Mouse (Mus musculus) ES-Bruce4 (cell line): Measurements from ENCODE around the gene Nt5e.

ENCODE experiments used
- CTCF ChIP-seq: IDR thresholded peaks from one replicate; pipeline ENCODE4 v1.8.1; 2011; ENCODE audit warnings: low read depth, low read length
- EP300 ChIP-seq: IDR thresholded peaks from 2 replicates; pipeline ENCODE4 v1.6.1; 2011; ENCODE audit warnings: low read depth, low read length; ENCODE audit not compliant: insufficient read depth
- POLR2A ChIP-seq: IDR thresholded peaks from one replicate; pipeline ENCODE4 v1.8.1; 2011; ENCODE audit warnings: low read length; ENCODE audit not compliant: insufficient read depth

DNA sequence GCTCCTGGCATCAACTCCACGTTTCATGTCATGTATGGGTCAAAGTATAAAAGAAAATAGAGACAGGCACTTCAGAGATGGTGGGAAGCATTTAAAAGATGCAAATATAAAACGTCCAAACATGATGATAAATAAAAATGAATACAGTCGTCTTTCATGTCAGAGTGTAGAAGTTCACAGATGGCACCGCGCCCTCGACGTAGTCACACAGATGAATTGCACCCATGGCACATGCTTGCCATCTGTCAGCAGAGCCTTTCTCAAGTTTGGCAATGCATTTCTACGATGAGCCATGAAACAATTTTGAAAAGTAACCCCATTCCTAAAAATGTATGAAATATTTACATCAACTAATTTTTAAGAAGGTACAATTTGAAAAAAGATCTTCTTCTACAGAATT lies 67.9 kb downstream of the Nt5e start:
- TF ChIP-seq CTCF (no peak), POLR2A (no peak), EP300 (no peak)
